Mouse (Mus musculus): ENCODE data around the gene Pex14.

Pex14 gene

GRCm38 (mm10) chr4:148964541-148965310 lies 134.9 kb downstream of the Pex14 start:
- TF ChIP-seq GATA4 (IDR thresholded peaks at IDR 0.05; ENCODE audit: insufficient replicate concordance, low read length), result no peak

GRCm38 (mm10) chr4:148962096-148962495 lies 137.6 kb downstream of the Pex14 start:
- no peak for TF ChIP-seq GATA4 (IDR thresholded peaks at IDR 0.05; ENCODE audit: insufficient replicate concordance, low read length)

- TF ChIP-seq GATA4 (IDR thresholded peaks at IDR 0.05; ENCODE audit: insufficient replicate concordance, low read length), result no peak
Observed at GRCm38 (mm10) chr4:148961081-148961480, 138.6 kb downstream of the Pex14 start.

- no peak for TF ChIP-seq GATA4 (IDR thresholded peaks at IDR 0.05; ENCODE audit: insufficient replicate concordance, low read length)
Observed at GRCm38 (mm10) chr4:148960011-148960410, 139.7 kb downstream of the Pex14 start.

- TF ChIP-seq GATA4 (IDR thresholded peaks at IDR 0.05; ENCODE audit: insufficient replicate concordance, low read length), result no peak
Observed at GRCm38 (mm10) chr4:148955131-148955813, 144.4 kb downstream of the Pex14 start.

GRCm38 (mm10) chr4:148952328-148953222 lies 147.1 kb downstream of the Pex14 start:
- TF ChIP-seq GATA4 (IDR thresholded peaks at IDR 0.05; ENCODE audit: insufficient replicate concordance, low read length), result no peak

GRCm38 (mm10) chr4:148951821-148952291 lies 147.8 kb downstream of the Pex14 start:
- TF ChIP-seq GATA4 (IDR thresholded peaks at IDR 0.05; ENCODE audit: insufficient replicate concordance, low read length), result no peak

GRCm38 (mm10) chr4:148950932-148951650 lies 148.6 kb downstream of the Pex14 start:
- no peak; the same call in 1 of the 2 replicates for TF ChIP-seq GATA4 (IDR thresholded peaks at IDR 0.05; ENCODE audit: insufficient replicate concordance, low read length)

- no peak for TF ChIP-seq GATA4 (IDR thresholded peaks at IDR 0.05; ENCODE audit: insufficient replicate concordance, low read length)
Observed at GRCm38 (mm10) chr4:148950487-148950886, 149.2 kb downstream of the Pex14 start.

- TF ChIP-seq GATA4 (IDR thresholded peaks at IDR 0.05; ENCODE audit: insufficient replicate concordance, low read length), result no peak
Observed at GRCm38 (mm10) chr4:148947833-148948388, 151.8 kb downstream of the Pex14 start.

- TF ChIP-seq GATA4 (IDR thresholded peaks at IDR 0.05; ENCODE audit: insufficient replicate concordance, low read length), result no peak
Observed at GRCm38 (mm10) chr4:148946071-148946470, 153.6 kb downstream of the Pex14 start.

- no peak for TF ChIP-seq GATA4 (IDR thresholded peaks at IDR 0.05; ENCODE audit: insufficient replicate concordance, low read length)
Observed at GRCm38 (mm10) chr4:148945476-148945881, 154.2 kb downstream of the Pex14 start.

GRCm38 (mm10) chr4:148943099-148943498 lies 156.6 kb downstream of the Pex14 start:
- no peak for TF ChIP-seq GATA4 (IDR thresholded peaks at IDR 0.05; ENCODE audit: insufficient replicate concordance, low read length)

GRCm38 (mm10) chr4:148941321-148941720 lies 158.4 kb downstream of the Pex14 start:
- no peak for TF ChIP-seq GATA4 (IDR thresholded peaks at IDR 0.05; ENCODE audit: insufficient replicate concordance, low read length)
